In genomic region chr17:14624433-14624832, GRCm38 (mm10) we compare ENCODE assay signal across 14 mouse cellular contexts.
A peak's percentile ranks its signal among the peaks of the same experiment; 100 is the strongest.
DNase-seq lines count a peak whose midpoint lies in the region; ATAC-seq lines count a peak whose summit lies in the region.
"Had no signal": no experiment of that assay in that cellular context is flagged by ENCODE, and none has a peak within 500 bp of the region (broad histone marks: within the 10 kb centered on the region; RNA-seq: fewer than 3 reads in every experiment).

No protein-coding gene starts in this region.

- peaks cover 27% of the 10 kb centered on the region for H3K4me1 ChIP-seq in embryonic facial prominence, embryonic 12.5 days
- H3K4me1 ChIP-seq in limb, embryonic 13.5 days, result peaks cover 13% of the 10 kb centered on the region

- no peak overlapping the region for H3K9ac ChIP-seq in embryonic facial prominence, embryonic 12.5 days
- no peak overlapping the region; the same call in 1 of the 2 replicates for H3K9ac ChIP-seq in limb, embryonic 13.5 days

- ATAC-seq in frontal cortex, adult (ENCODE audit: low TSS enrichment), result peak; percentile 41; the same call in 1 of the 2 replicates
- no peak for ATAC-seq in embryonic facial prominence, embryonic 12.5 days (ENCODE audit: insufficient number of reproducible peaks, insufficient read depth, low FRiP score, low TSS enrichment)
- ATAC-seq in limb, embryonic 13.5 days (ENCODE audit: low FRiP score, low read depth), result no peak
- ATAC-seq: activated CD4-positive, CD25-positive, alpha-beta regulatory T cell, adult 4 months had no signal

- peak overlapping the region; percentile 21; the same call in 1 of the 2 replicates for H3K4me2 ChIP-seq in embryonic facial prominence, embryonic 12.5 days (replicated peaks)
- H3K4me2 ChIP-seq in limb, embryonic 13.5 days (replicated peaks), result peak overlapping the region; percentile 41

- no peak overlapping the region for H3K4me3 ChIP-seq in embryonic facial prominence, embryonic 12.5 days
- H3K4me3 ChIP-seq in limb, embryonic 13.5 days, result 0 out of 2 replicates have a peak overlapping the region, but pooled peaks have one; percentile 4
- H3K4me3 ChIP-seq: erythroblast, embryonic 14.5 days had no signal

- H3K9me3 ChIP-seq in embryonic facial prominence, embryonic 12.5 days, result no peaks in the 10 kb centered on the region
- no peaks in the 10 kb centered on the region for H3K9me3 ChIP-seq in limb, embryonic 13.5 days
- H3K9me3 ChIP-seq: G1E had no signal

- H3K27me3 ChIP-seq in embryonic facial prominence, embryonic 12.5 days, result no peaks in the 10 kb centered on the region
- H3K27me3 ChIP-seq in limb, embryonic 13.5 days, result no peaks in the 10 kb centered on the region

- 10% methylated on average over 8 of the region's 8 CpGs for WGBS in embryonic facial prominence, embryonic 12.5 days
- WGBS in limb, embryonic 13.5 days, result 13% methylated on average over 8 of the region's 8 CpGs

- no peak for DNase-seq in frontal cortex, postnatal 10 days (ENCODE audit: low spot score in 2 of 2)
- DNase-seq in kidney, postnatal 10 days, result peak; percentile 31
- DNase-seq in kidney, adult 9 months, result no peak
- DNase-seq in right cerebral cortex, adult 2 months (ENCODE audit: low spot score in 2 of 2), result no peak
- DNase-seq in layer of hippocampus, adult 8-10 months (ENCODE audit: low spot score in 2 of 2), result no peak
- DNase-seq: kidney, adult 2 months; lung, adult 18-20 months; thymus, postnatal 36 days had no signal

- H3K36me3 ChIP-seq in embryonic facial prominence, embryonic 12.5 days, result no peaks in the 10 kb centered on the region
- H3K36me3 ChIP-seq in limb, embryonic 13.5 days, result no peaks in the 10 kb centered on the region
- H3K36me3 ChIP-seq: G1E had no signal

- H3K27ac ChIP-seq in embryonic facial prominence, embryonic 12.5 days, result peak overlapping the region; percentile 37
- H3K27ac ChIP-seq in limb, embryonic 13.5 days, result peak overlapping the region; percentile 29; the same call in 1 of the 2 replicates
